Mouse (Mus musculus): ENCODE data around the gene Ppp1r21. TPM values are rescaled to one million over a fixed set of nuclear protein-coding genes. Genes with fewer than 3 reads are reported as not detected.
A peak's percentile ranks its signal among the peaks of the same experiment; 100 is the strongest.

Gene Ppp1r21
- total RNA-seq, 2 experiments from 2014 or later: 72.4 to 74.7 TPM

DNA sequence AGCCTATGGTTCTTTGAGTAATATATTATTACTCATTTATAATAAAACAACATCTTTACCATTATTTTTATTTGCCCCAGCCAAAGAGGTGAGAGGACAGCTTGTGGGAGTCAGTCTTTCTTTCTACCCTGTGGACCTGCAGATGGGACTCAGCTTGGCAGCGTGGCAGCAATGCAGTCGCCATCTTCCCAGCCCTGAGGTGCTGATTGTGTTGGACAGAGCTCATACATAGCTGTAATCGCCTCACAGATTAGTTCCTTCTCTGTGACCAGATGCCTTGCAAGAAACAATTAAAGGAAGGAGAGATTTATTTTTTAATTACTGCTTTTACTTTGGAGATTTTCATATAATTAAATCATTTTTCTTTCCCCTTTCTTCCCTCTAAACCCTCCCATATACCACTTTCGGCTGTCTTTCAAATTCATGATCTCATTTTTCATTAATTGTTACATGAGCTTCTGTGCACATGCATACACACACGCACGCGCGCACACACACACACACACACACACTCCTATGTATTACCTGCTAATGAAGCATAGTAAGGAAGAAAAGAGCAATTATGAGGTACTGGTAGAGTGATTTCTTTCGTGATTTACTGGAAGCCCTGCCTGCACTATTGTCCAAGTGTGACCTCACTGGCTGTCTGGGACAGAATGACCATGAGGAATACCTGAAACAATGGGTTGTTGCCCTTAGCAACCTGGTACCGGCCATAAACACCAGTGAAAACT lies 40.1 kb downstream of the Ppp1r21 start:
- DNase-seq (ENCODE audit: low spot score in 2 of 2): no peak

DNA sequence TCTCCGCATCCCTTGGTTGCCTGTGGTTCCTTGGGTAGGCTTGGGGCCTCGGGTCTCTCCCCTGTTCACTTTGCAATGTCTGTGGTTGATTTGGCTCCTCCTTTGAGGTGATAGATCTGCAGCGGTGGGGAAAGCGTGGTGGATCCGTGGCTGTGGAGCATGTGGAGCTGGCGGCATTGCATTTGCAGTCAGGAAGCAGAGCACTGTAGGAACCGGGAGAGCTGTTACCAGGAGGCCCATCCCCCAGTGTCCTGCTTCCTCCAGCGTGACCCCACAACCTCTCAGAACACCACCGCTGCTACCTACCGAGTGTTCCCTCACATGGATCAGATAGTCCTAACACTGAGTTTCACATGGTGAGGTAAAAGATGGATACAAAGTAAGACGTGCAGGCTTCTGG lies 40.9 kb downstream of the Ppp1r21 start:
- DNase-seq (ENCODE audit: low spot score in 2 of 2): no peak

DNA sequence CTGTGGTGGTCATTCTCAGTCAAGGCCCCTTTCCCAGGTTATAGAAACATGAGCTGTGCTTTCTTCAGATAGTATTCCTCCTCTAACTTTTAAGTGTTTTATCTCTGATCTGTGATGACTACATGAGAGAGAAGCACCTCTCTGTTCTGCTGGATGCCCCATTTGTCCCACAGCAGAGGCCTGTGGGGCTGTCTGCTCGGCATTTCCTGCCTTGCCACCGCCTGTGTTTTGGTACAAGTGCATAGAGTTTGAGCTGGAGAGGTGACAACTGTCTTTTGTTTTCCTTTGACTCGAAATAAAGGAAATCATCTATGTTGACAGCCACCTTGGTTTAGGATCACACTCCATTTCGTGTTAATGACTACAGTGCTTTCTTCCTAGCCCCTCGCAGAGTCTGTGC lies 44.9 kb downstream of the Ppp1r21 start:
- DNase-seq (ENCODE audit: low spot score in 2 of 2): no peak

DNA sequence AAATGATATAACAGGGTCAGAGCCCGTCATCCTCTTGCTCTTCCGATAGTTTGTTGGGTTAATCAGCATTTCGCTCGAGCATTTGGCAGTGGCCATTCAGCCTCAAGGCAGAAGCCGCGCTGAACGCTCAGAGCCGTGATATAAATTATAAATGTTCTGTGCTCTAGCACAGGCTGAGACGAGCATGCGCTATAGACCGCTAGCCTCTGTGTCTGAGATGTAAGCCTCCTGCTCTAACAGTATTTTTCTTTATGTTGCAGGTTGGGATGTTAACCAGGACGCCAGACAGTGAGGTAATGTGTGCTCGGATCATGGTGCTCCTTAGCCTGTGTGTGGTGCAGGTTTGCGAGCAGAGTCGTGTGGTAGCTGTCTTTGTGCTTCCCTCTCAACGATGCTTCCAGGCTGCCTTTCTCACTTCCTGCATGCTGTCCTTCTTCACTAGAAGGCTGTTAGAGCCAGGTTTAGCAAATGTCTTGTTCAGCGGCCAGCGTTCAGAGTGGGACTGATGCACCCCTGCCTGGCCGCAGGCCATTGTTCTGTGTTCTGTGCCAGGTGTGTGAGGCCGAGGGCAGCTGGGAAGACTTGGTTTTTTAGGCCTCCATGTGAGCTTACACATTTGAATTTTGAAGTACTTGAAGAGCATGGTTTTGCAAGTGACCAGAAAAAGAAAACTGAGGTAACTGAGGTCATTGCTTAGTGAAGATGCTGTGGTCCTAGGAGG lies 48.8 kb downstream of the Ppp1r21 start:
- no peak for DNase-seq (ENCODE audit: low spot score in 2 of 2)

DNA sequence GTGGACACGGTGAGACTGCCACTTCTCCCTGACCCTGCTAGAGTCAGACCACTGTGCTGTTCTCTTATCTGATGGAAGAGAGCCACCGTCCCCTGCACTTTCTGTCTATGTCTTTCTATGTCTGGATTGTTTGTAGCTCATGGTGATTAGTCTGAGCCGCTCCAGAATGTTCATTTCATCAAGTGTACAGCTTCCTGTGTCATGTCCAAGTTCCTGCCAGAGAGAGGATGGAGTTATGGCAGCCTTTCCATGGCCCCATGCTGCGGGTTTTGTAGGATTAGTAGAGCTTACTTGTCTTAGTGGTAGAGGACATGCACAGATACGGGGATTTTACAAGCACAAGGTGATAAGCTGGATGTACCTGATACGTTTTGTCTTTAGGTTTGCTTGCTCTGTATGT lies 50.6 kb downstream of the Ppp1r21 start:
- DNase-seq (ENCODE audit: low spot score in 2 of 2): no peak

DNA sequence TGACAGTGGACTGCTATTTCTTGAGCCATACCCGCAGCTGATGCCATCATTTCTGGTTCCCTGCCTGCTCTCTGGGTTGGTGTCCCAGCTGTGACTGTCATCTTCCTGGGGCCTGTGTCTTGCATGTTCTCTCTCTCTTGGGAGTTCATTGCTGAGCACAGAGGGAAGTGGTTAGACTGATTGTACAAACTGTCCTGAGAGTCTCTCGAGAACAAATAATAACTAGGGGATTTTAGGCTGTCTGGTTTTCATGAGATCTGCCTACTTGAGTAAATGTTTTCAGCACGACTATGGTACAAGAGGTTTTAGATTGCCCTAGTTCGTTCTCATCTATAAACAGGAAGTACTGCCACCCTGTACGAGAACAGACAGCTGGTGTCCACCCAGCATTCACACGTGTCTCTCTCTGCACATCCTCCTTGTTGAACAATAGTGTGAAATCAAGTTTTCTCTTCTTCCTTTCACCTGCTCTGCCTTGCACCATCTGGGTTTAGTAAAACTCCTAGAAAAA lies 51.6 kb downstream of the Ppp1r21 start:
- DNase-seq (ENCODE audit: low spot score in 2 of 2): no peak

DNA sequence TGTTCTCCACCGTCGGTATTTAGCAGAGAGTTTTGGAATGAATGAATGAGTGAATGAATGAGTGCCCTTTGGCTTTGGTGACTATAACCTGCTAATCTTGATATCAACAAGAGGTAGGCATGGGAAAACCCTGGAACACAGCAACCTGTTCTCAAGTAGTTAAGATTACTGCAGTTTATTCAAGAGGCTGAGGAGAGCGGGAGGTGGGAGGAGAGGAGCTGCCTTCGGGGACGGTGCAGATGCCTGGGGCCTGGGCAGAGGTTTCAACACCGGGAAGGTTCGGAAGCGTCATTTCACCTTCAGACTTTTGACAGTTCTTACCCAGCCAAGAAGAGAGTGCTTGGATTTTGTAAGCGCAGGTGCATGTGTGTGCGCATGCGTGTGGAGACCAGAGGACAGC lies 53.1 kb downstream of the Ppp1r21 start:
- no peak for DNase-seq (ENCODE audit: low spot score in 2 of 2)

DNA sequence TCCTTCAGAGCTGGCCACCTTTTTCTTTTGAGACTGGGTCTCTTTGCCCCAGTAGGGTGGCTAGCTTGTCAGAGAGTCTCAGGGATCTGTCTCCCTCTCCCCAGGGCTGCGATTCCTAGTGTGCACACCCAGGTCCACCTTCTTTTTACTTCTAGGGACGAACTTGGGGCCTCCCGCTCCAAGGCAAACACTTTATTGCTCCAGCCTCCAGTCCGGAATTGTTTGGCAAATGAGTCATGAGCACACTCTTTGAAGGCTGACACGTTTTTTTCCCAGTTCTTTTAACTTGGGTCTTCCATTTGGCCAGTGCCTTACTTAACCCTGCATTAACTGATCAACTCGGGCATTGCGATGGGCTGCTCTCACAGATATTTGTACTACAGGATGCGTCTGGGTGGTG lies 53.5 kb downstream of the Ppp1r21 start:
- no peak for DNase-seq (ENCODE audit: low spot score in 2 of 2)

DNA sequence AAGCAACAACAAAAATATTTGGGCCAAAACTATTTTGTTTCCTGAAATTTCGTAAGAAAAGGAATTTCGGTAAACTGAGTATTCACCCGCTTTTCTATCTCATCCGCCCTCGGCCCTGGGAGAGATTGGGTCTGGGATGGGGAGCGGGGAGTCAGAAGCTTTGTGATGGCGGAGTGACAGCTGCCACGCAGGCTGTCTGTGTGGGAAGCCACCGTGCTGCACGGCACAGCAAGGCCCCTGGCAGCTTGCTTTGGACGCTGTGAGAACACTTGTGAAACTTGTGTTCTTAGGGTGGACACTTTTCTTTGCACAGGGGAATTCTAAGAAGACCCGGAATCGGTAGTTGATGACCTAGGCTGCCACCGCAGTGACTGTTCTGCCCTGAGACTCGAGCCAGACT lies 57.5 kb downstream of the Ppp1r21 start:
- peak; percentile 37 to 68 for DNase-seq (ENCODE audit: low spot score in 2 of 2)

DNA sequence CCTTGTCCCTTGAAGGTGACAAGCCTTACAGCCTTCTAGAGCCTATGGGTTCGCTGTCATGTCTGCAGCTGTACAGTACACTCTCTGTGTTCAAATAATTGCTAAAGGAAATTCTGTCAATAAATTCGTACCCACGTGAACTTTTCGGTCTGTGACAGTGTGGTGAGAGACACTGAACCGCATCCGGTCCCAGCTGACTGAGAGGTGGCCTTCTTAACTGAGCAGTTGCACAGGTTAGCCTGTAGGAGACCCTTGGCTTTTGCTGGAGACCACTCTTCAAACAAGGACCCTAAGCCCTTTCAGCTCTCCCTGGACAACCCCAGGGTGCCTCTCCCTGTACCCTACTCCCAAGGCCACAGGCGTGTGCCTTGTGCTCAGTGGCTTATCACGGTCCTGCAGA lies 58.3 kb downstream of the Ppp1r21 start:
- no peak for DNase-seq (ENCODE audit: low spot score in 2 of 2)

DNA sequence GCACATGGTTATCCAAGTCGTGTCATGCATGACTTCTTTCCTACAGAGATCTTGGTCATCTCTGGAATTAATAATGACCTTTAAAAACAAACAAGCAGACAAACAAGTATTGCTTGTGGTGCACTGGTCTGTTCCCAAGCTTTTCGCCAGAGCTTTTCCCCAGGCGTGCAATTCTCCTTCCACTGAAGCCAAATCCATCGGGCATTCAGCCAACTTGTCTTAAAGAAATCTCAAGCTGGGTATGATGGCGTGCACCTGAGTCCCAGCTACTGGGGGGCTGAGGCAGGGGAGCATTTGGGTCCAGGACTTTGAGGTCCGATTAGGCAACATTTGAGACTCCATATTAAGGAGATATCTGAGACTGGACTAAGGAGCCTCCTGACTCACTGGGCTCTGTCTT lies 60.3 kb downstream of the Ppp1r21 start:
- no peak for DNase-seq (ENCODE audit: low spot score in 2 of 2)

DNA sequence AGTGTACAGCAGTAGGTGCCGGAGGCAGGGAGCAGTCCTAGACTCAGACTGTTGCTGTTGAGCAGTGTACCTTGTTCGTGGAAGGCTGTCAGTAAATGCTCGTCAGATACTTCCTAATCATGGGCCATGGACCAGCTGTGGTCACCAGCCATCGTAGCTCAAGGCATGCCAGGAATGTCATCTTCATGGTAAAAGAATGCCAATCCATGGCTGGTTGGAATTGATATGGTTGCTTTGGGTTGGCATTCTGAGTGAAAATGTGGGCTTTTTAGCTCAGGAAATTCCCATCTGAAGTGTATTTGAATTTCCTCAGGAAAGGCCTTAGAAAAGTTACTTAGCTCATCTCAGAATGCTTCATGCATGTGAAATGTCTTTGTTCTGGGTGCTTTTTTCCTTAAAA lies 65.2 kb downstream of the Ppp1r21 start:
- no peak for DNase-seq (ENCODE audit: low spot score in 2 of 2)

DNA sequence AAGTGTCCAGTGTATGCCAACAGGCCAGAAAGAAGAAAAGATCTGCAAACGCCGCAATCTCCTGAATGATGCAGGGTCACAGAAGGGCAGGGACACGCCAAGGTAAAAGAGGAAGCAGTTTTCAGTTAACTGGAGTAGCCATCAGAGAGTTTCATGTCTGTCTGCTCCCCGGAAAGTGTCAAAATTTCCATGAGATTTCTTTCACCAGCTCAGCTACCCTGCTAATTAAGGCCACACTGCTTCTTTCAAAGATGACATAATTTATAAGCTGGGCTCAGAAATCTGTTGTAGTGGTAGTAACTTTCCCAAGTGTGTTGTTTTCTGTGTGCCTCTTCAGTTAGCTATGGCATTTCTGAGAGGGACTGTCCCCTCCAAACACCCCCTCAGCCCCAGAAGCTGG lies 66.2 kb downstream of the Ppp1r21 start:
- DNase-seq (ENCODE audit: low spot score in 2 of 2): no peak

DNA sequence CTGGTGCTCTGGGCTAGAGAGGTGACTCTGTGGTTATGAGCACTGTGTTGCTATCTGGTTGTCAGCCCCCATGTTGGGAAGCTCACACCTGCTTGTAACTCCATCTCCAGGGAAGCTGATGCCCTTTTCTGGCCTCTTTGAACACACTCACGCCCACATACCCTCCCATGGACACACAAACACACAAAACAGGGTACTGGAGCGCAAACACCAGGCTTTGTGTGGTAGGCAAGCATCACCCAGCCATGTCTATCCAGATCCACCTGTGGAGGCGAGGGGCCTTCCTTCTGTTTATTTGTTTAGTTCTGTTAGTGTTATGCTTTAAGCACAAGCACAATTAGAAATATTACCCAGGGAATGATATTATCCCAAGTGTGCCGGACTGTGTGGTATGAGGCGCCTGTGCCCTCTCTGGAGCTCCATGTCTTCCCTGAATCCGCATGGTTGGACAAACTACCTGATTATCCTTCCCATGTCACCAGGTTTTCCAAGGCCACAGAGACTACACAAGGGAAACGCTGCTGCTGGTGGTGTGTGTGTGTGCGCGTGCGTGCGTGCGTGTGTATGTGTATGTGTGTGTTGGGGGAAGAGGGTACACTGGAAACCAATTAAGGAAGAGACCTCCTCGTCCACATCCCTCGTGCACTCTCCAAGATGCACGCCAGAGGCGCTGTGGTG lies 66.8 kb downstream of the Ppp1r21 start:
- peak in 1 of 2 experiments; percentile 74 for DNase-seq (ENCODE audit: low spot score in 2 of 2)

DNA sequence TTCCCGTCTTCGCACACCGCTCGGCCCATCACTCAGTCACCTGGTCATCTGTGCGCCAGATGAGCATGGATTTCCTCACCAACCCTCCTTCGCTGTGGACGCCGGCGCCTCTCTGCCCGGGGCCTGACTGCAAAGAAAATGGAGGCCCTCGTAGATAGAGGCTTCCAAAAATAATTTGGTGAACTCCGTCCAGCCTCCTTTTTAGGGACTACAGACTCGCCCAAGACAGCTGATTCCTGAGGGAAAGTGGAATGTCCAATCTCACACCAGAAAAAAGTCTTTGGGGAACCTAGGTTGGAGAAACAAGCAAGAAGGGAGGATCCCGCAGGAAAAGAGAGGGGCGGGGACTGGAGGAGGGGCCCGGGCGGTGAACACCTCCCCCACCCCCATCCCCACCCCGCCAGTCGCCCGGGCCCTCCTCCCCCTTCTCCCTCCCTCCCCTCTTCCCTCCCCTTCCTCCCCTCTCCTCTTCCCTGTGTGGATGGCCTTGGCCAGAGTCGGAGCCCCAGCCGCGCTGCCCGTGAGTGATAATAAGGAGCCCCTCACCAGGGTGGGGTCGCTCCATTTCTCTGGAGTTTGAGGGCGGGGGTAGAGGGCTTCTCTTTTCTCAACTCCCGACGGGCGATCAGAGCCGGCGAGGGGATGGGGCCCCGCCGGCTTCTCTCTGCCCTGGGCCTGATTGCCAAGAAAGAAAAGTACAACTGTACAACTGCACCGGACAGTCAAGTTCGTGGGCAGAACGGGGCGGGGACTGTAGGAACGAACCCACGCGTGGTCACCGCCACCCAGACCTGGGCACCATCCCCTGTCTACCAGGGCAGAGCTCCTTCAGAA lies 67.5 kb downstream of the Ppp1r21 start, which contains the start of gene Ston1:
Ston1 (plus strand) TSS at position 463 of the 834 bp plus-strand sequence.
- DNase-seq (ENCODE audit: low spot score in 2 of 2): peak in 1 of 2 experiments; percentile 76

DNA sequence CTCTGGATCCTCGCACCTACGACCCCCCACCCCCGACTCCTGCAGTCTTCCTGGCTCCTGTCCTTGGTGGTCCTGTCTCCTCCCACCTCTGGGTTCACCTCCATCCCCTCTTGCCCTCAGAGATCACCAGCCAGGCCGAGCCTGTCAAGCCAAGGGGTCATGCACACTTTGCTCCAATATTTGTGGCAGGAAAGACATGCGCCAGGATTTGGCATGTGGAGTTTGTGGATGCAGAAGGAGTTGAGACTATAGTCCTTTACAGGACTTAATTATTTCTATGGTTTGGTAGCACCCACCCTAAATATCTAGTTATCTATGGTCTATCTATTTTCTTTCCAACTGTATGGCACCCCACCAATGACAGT lies 68.1 kb downstream of the Ppp1r21 start:
- no peak for DNase-seq (ENCODE audit: low spot score in 2 of 2)

DNA sequence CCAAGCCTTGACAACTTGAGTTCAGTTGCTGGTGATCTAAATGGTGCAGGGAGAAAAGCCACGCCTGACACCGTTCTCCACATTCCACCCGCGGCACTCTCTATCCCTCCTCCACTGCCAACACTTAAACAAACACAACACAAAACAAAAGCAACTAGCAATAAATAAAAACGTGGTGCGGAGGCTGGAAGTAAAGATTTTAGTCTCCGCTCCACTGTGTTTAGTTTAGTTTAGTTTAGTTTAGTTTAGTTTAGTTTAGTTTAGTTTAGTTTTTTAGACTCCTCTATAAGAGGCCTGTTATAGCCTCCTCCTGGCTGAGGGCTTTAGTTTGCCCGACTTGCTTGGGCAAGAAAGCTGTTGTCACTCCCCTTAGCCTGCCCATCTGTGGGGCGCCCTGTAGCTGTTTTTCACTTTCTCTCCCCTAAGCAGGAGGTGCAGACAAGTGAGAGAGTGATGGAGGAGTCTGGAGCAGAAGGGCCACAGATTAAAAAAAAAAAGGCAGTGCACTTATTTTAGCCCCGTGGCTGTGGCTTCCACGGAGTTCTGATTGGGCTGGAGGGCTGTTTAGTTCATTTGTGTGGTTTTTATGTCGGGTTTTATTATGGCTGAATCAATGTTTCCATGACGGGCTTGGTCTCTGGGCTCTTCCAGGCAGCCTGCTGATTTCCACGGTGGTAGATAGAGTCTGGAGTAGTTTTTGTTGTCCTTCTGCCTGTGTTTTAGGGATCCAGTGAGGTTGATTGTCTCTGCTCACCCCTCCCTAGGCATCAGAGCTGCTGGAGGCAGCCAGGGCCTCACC lies 68.9 kb downstream of the Ppp1r21 start:
- DNase-seq (ENCODE audit: low spot score in 2 of 2): no peak

DNA sequence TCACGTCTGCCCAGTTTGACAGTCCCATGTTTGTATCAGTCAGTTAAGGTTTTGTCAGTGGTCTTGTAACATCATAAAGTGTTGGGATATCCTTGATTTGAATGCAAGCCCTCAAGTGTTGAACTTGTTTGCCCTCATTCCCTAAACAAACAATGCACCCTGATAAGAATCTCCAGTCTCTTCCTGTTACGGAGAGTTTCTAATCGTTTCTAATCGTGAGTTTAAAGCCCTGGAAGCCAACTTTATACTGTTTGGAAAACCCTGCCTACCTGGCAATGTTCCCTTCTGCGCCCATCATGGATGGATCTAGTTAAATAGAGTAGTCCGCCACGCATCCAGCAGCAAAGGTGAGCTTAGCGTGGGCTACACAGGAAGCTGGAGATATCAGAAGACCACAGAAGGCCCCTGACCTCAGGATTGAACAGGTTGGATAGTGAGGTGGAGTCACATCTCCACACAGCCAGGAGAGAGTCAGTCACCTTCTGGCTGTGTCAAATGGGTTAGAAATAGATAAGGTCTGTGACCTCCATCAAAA lies 70.6 kb downstream of the Ppp1r21 start:
- DNase-seq (ENCODE audit: low spot score in 2 of 2): no peak

DNA sequence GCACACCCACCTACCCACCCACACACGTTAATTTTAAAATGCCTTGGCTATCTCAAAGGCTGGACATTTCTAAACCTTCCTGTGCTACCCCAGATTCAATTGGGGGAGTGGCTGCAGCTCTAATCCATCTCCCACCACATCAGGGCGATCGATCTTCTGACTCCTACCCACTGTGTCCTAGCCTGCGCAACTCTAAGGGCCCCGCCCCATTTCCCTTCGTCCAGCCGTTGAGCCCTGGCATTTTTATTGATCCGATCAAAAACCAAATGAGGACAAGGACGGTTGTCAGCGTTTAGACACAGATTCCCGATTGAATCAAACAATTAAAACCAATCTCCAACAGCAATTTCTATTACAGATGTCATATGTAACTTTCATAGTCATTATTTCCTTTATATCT lies 74.0 kb downstream of the Ppp1r21 start:
- no peak for DNase-seq (ENCODE audit: low spot score in 2 of 2)

DNA sequence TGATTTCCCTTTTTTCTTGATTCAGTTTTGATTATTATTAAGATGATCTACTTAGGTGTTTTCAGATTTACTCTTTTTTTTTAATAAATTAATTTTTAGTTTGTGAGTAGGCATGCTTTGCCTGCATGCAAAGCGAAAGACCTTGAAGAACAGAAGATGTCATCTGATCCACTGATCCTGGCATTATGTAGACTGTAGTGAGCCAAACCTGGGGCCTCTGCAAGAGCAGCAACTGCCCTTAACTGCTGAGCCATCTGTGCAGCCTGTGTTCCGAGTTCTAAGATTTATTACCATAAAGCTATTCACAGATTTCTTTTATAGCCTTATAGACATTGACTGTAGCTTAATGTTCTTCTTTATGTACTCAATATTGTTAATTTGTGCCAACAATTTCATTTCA lies 76.1 kb downstream of the Ppp1r21 start:
- no peak for DNase-seq (ENCODE audit: low spot score in 2 of 2)
